Mouse (Mus musculus) ovary, postnatal 36 days (tissue): ENCODE measurements at regions not wholly inside any gene's neighbourhood (a gene's known extent, or its start where the extent isn't known, plus 50 kb on each side); places are given as distances from the start of the nearest gene placed in this dataset.
"Not testable (repeated sequence)": the region's sequence is repeated elsewhere in the genome, so short reads cannot be mapped to it uniquely, and the experiment has no call there.

Source experiments
- DNase-seq: peaks from one replicate; pipeline ENCODE4 v3.0.0; 2022; ENCODE audit warnings: low spot score, mixed read lengths

DNA sequence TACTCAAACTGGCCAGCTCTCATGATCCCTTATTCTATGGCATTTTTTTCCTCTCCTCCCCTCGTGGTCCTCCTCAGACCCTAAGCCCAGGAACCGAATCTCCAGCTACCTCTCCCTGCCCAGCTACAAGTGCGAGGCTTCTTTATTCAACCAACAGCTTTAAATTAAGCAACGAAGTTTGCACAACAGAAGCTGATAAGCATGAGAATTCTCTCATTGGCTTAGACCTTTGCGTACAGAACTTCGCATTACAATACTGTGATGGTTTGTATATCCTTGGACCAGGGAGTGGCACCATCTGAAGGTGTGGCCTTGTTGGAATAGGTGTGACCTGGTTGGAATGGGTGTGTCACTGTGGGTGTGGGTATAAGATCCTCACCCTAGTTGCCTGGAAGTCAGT, 205.4 kb downstream of the Diras2 start:
- not testable (repeated sequence) for DNase-seq

- no peak for DNase-seq
These were observed 203.3 kb downstream of the Diras2 start for GRCm38 (mm10) chr13:52327734-52328133.

DNA sequence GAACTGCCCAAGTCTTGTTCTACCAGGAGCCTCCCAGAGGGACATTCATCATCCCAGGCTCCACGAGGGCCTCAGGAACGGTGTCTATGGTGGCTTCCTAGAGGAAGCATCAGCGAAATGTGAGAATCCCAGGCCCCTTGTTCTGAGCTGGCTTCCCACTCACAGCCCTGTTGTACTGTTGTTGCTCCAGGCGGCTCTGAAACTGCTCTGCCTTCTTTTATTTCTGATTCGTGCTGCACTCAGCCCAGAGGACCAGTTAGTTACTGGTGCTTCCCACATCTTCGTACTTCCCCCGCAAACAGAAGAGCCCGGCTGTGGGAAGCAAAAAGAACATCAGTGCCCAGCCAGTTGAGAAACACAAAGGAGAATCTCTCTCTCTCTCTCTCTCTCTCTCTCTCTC, 202.3 kb downstream of the Diras2 start:
- no peak for DNase-seq

DNA sequence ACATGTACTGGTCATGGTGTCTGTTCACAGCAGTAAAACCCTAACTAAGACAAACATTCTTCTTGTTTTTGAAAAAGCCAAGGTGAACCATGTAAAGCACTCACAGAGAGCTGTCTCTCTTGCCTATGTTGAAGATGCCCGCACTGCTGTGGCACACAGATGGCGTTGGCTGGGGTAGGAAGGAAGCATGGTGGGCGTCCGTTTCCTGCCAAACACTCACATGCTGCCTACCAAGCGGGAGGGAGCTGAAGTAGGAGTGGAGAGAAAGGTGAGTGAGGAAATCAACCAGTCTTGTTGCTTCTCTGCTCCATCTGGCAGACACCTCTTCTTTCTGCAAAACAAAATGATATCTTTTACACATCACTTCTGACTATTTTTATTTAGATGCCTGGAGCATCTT, 200.0 kb downstream of the Diras2 start:
- DNase-seq, result no peak

- DNase-seq, result no peak
These were observed 196.1 kb downstream of the Diras2 start for GRCm38 (mm10) chr13:52334962-52335361.

DNA sequence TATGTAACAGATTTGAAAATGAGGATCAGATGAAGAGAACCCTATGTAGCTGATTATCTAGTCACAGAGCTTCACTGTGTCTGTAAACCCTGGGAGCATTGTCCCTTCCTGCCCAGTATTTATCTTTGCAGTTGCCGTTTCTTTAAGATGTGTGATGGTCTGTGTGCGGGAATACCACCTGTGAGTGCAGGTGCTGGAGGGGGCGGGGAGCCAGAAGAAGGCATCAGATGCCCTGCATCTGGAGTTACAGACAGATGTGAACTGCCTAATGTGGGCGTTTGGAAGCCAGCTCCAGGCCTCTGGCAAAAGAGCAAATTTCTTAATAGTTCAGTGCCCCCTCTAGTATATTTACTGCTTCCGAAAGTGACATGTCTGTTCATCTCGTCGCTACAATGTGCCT, 193.1 kb downstream of the Diras2 start:
- DNase-seq, result no peak

GRCm38 (mm10) chr13:52339156-52339555, 191.9 kb downstream of the Diras2 start:
- no peak for DNase-seq

GRCm38 (mm10) chr13:52341981-52342380, 189.1 kb downstream of the Diras2 start:
- no peak for DNase-seq

- DNase-seq, result no peak
These were observed 186.7 kb downstream of the Diras2 start for GRCm38 (mm10) chr13:52344383-52344782.

- DNase-seq, result no peak
These were observed 186.2 kb downstream of the Diras2 start for GRCm38 (mm10) chr13:52344853-52345252.

GRCm38 (mm10) chr13:52345375-52346026, 185.6 kb downstream of the Diras2 start:
- no peak for DNase-seq

- DNase-seq, result no peak
These were observed 185.1 kb downstream of the Diras2 start for GRCm38 (mm10) chr13:52346027-52346375.

GRCm38 (mm10) chr13:52347631-52348030, 183.4 kb downstream of the Diras2 start:
- DNase-seq, result no peak

- no peak for DNase-seq
These were observed 181.5 kb downstream of the Diras2 start for GRCm38 (mm10) chr13:52349606-52350005.

DNA sequence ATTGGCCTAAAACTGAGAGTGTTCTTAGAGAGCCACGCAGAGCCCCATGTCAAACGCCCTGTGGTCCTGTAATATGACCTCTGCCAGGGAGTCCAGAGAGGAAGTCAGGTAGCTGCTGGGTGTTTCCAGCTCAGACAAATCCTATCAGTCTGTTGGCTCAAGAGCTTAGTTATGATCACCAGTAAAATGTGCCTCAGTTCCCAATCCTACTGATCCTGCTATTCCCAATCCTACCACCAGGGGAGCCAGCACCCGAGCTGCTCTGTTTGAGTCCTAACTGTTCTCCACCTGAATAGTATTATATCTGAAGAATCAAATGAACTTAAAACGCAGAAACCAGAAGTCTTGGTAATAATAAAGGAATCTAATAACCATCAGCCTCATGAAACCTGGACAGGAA, 178.5 kb downstream of the Diras2 start:
- DNase-seq, result no peak

- DNase-seq, result no peak
These were observed 177.6 kb downstream of the Diras2 start for GRCm38 (mm10) chr13:52353437-52353836.

GRCm38 (mm10) chr13:52353966-52354365, 177.1 kb downstream of the Diras2 start:
- no peak for DNase-seq

DNA sequence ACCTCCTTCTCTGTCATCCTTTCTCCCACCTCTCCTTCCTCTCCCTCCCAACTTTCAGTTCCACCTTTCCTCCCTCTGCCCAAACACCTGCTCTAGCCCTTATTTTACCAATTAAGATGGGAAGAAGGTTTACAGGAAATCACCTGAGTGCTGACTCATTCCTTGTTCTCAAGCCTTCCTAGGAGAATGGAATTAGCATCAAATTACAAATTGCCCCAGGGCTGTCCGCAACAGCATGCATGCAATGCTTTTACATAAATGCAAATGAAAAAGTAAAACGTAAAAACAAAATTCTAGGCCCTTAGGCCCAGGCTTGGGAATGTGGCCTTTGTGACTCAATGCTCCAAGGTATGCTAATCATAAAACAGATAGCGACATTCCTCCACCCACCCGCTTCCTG, 175.2 kb downstream of the Diras2 start:
- DNase-seq, result not testable (repeated sequence)

- DNase-seq, result not testable (repeated sequence)
These were observed 171.7 kb downstream of the Diras2 start for GRCm38 (mm10) chr13:52359332-52359731.

DNA sequence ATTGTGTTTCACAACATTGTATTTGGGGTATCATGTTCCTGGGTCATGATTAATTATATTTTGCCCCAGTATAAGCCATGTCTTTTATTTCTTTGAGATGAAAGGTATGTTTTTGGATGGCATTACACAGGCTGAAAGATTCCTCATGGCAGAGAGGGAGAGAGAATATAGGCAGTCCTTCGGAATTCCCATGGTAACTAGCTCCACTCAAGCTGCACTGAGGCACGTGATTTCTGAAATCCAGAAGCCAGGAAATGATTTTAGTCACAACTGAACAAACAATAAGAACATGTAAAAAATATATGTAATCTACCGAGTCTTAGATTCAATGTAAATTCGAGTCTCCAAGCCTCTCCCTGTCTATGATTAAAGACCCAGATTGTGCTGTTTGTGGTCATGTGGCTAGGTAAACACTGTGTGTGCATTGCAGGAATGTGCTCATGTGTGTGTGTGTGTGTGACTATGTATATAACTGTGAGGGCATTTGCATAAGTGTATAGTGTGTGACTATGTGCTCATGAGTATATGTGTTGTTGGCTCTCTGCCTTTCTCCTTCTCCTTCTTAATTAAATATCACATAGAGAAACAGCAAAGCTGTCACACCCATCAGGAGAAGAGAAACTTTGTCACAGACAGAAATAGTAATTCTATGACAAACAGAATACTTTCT, 169.8 kb downstream of the Diras2 start:
- no peak for DNase-seq

- no peak for DNase-seq
These were observed 168.8 kb downstream of the Diras2 start for GRCm38 (mm10) chr13:52362266-52362665.

GRCm38 (mm10) chr13:52369851-52370250, 161.2 kb downstream of the Diras2 start:
- DNase-seq, result no peak

DNA sequence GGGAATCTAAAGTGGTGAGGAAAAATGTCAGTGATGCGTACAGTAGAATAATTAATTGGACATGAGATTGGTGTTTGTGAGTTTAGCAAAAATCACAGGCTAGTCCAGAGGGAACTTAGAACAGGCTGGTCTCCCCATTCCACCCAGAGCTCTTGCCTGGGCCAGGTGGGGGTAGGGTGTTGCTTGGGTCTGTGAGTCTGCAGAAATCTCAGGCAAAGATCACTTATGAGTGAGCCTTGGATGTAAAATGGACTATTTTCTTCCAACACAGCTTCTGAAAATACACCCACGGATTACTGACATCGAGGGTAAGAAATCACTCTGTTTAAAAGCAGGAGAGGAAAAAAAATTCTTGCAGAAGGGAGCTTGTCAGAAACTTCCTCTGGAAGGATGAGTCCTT, 159.1 kb downstream of the Diras2 start:
- no peak for DNase-seq

GRCm38 (mm10) chr13:52374781-52375180, 156.3 kb downstream of the Diras2 start:
- DNase-seq, result no peak
